Mouse (Mus musculus) macrophage (primary cell): ENCODE measurements around the gene Sbf1. TPM values are rescaled to one million over a fixed set of nuclear protein-coding genes. Genes with fewer than 3 reads are reported as not detected.
A peak's percentile ranks its signal among the peaks of the same experiment; 100 is the strongest.

Experiments
- H3K27ac ChIP-seq: fragments of 350-480 bp; formaldehyde crosslinking; 2 replicates; pipeline ENCODE4 v1.9.0; 2021
- H3K36me3 ChIP-seq: fragments of 350-480 bp; formaldehyde crosslinking; 2 replicates; pipeline ENCODE4 v1.9.0; 2021; ENCODE audit errors: inconsistent target
- H3K4me3 ChIP-seq: fragments of 350-480 bp; formaldehyde crosslinking; 2 replicates; pipeline ENCODE4 v1.9.0; 2021; ENCODE audit errors: inconsistent target
- H3K79me2 ChIP-seq: fragments of 350-480 bp; formaldehyde crosslinking; 2 replicates; pipeline ENCODE4 v1.9.0; 2021; ENCODE audit errors: inconsistent target
- WGBS: methylation state at CpG from one replicate; pipeline ENCODE4 v1.1.7; 2026; ENCODE audit warnings: inconsistent platforms; ENCODE audit not compliant: missing documents; 5-methylcytosine and 5-hydroxymethylcytosine counted together
- polyA plus RNA-seq: library from polyadenylated mRNA; stranded (reverse); fragments of 250-400 nt; gene quantifications from 3 replicates; pipeline ENCODE4 v1.2.4, GENCODE M21; 2018; ENCODE audit warnings: inconsistent platforms

The Sbf1 gene
- polyA plus RNA-seq, 1 experiment from 2014 or later = 25.5 TPM

DNA sequence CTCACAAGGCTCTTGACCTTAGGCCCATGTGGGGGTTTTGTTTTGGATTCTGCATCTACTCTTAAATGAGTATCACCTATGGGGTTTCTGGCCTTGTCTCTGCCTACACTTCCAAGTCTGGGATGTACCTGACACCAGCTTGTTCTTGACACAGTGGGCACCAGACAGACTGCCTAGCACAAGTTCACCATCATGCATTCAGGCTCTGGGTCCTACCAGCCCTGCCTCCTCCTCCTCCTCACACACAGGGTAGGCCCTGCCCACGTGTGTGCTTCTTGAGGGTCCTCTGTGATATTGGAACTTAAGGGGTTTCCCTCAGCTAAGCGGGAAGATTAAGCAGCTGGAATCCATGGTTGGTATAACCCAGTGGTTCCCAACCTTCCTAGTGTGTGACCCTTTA lies 31.0 kb downstream of the Sbf1 start:
- H3K36me3 ChIP-seq = peaks cover 58% of the 10 kb centered on the region
- WGBS = 96% methylated on average over 2 of the region's 2 CpGs
- H3K27ac ChIP-seq = no peak overlapping the region
- H3K4me3 ChIP-seq = no peak overlapping the region
- no peaks in the 10 kb centered on the region for H3K79me2 ChIP-seq

DNA sequence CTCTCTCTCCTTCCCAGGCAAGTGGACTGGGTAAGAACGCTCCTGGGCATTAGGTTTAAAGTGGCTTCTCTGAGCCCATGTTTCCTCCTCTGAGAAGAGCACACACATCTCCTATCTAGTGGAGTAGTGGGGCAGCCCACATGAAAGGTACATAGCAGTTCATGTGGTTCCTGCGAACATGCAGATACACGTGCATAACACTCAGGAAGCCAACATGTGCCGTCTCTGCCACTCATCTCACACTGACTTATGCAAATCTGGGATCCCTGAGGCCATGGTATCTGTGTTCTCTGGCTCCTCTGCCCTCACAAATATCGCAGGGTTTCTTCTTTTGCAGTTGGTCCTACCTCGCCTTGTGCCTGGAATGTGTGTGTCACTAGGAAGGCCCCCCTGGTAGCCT lies 32.6 kb downstream of the Sbf1 start:
- Histone ChIP-seq H3K27ac (no peak overlapping the region), H3K4me3 (no peak overlapping the region), H3K36me3 (peaks cover 48% of the 10 kb centered on the region), H3K79me2 (no peaks in the 10 kb centered on the region)
- 96% methylated on average over 6 of the region's 6 CpGs for whole genome bisulfite sequencing

DNA sequence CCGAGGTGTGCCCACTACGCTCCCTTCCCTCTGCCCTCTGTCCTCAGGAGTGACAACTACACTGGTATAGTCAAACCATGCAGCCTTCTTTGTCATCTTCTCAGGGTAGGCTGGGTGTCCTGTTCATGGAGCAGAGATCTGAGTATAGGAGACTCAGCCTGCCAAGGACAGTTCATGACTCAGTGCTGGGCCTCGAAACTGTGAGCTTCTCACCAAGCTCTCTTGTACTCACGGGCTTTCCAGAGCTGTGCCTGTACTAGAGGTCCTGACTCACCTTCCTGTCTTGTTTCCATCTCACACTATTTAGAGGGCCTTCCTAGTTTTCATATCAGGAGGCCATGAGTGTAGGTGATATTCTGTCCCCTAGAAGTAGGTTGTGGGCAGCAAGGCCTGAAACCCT lies 37.7 kb downstream of the Sbf1 start:
- H3K4me3 ChIP-seq = no peak overlapping the region
- 93% methylated on average over 4 of the region's 4 CpGs for WGBS
- no peaks in the 10 kb centered on the region for H3K79me2 ChIP-seq
- peaks cover 30% of the 10 kb centered on the region for H3K36me3 ChIP-seq
- H3K27ac ChIP-seq = no peak overlapping the region

DNA sequence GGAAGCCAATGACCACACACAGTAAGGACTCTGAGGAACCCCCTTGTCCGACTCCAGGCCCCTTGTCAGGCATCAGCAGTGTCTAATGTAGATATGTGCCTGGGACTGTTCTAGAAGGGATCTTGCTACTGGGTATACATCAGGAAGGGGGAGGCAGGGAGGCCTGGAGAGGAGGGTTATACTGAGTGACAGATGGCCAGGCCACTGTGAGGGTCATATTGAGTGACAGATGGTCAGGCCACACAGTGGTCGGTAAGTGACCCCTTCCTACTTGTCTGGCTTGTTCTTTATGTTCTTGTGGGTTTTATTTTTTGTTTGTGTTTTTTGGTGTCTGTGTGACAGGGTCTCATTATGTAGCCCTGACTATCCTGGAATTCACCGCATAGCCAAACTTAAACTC lies 39.6 kb downstream of the Sbf1 start:
- H3K4me3 ChIP-seq = no peak overlapping the region
- peaks cover 16% of the 10 kb centered on the region; the same call in 1 of the 2 replicates for H3K36me3 ChIP-seq
- H3K27ac ChIP-seq = no peak overlapping the region
- H3K79me2 ChIP-seq = no peaks in the 10 kb centered on the region
- WGBS = 93% methylated on average over 3 of the region's 3 CpGs

DNA sequence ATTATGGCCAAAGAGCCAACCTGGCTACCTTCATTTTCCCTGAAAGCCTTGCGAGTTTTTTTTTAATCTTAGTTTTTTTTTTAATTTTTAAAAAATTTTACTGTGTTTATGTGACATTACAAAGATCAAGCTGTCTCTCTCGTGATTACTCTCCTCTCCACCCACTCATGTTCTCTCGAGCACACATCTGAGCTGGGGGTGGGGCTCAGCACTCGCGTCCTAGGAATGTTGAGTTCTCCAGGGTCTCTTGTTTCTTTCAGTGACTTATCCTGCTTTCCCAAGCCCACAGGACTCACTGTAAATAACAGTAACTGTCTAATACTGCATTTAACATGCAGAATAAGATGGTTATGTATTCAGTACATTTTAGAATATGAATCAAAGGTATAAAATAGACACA lies 50.6 kb downstream of the Sbf1 start:
- Histone ChIP-seq H3K27ac (no peak overlapping the region), H3K36me3 (peaks cover 12% of the 10 kb centered on the region), H3K79me2 (no peaks in the 10 kb centered on the region), H3K4me3 (no peak overlapping the region)
- 87% methylated on average over 5 of the region's 5 CpGs for WGBS

DNA sequence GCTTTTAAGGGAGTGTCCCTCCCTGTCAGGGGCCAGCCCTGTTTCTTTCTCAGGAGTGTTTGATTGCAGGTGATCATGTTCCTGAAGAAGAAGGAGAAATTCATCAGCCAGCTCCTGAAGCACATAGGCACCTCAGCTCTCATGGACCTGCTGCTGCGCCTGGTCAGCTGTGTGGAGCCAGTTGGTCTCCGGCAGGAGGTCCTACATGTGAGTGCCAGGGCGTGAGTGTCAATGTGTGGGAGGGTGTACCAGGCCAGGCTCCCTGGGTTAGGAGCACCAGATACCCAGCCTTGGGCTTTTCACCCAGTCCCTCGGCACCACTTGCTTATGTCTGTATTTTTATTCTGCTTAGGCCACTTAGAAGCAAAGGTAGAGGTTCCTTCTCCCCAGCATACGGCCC lies 56.1 kb downstream of the Sbf1 start:
- 89% methylated on average over 5 of the region's 5 CpGs for WGBS
- H3K79me2 ChIP-seq = no peaks in the 10 kb centered on the region
- H3K27ac ChIP-seq = no peak overlapping the region
- no peak overlapping the region for H3K4me3 ChIP-seq
- H3K36me3 ChIP-seq = peaks cover 13% of the 10 kb centered on the region; the same call in 1 of the 2 replicates

DNA sequence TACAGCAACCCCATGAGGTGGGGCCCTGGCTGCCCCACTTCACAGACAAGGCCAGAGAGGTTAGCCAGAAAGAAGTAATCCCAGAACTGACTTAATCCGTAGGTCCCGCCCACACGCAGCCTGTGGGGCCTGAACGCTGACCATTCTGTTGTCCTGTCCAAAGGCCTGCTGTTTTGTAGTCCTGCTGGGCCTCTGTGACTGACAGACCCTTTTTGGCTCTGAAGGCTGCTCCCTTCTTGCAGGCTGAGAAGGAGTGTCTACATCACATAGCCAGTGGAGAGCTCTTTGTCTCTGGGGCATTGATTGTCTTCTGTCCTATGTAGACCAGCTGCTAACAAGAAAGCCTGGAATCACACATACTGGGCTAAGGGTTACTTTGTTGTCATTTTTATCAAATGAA lies 59.8 kb downstream of the Sbf1 start:
- Histone ChIP-seq H3K36me3 (0 out of 2 replicates have a peak, but pooled peaks cover 7% of the 10 kb centered on the region), H3K4me3 (no peak overlapping the region), H3K79me2 (no peaks in the 10 kb centered on the region), H3K27ac (no peak overlapping the region)
- 94% methylated on average over 4 of the region's 4 CpGs for WGBS

DNA sequence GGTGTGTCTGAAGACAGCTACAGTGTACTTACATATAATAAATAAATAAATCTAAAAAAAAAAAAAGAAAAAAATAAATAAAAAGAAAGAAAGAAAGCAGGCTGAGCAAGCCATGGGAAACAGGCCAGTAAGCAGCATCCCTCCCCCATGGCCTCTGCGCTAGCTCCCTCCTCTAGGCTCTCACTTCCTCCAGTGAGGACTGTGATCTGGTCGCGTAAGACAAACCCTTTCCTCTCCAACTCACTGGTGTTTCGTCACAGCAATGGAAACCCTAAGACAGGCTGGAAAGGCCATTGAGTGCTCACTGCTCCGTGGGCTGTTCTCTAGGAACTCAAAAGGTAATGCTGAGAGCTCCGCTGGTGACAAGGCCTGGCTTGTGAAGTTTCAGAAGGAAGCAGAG lies 66.0 kb downstream of the Sbf1 start:
- WGBS = 62% methylated on average over 6 of the region's 6 CpGs
- H3K36me3 ChIP-seq = no peaks in the 10 kb centered on the region

DNA sequence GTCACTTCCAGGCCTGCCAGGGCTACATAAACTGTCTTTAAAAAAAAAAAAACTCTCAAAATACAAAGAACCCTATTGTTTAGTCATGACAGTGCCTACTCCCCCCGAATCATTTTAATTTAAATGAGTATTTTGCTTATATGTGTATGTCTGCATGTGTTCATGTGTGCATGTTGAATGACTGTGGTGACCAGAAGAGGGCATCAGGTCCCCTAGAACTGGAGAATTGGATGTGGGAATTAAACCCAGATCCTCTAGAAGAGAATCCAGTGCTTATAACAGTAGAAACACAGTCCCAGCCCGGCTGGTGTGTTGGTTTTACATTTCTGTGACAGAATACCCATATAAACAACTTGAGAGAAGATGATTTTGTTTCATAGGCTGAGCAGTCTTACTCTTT lies 74.1 kb downstream of the Sbf1 start:
- no peak overlapping the region for H3K4me3 ChIP-seq
- WGBS = 94% methylated on average over 2 of the region's 2 CpGs
- H3K36me3 ChIP-seq = peaks cover 5% of the 10 kb centered on the region; the same call in 1 of the 2 replicates
- H3K79me2 ChIP-seq = no peaks in the 10 kb centered on the region
- no peak overlapping the region for H3K27ac ChIP-seq

More for the DNA sequence above, 66.0 kb downstream of the Sbf1 start:
- no peaks in the 10 kb centered on the region for H3K79me2 ChIP-seq
- no peak overlapping the region for H3K4me3 ChIP-seq
- H3K27ac ChIP-seq = no peak overlapping the region

DNA sequence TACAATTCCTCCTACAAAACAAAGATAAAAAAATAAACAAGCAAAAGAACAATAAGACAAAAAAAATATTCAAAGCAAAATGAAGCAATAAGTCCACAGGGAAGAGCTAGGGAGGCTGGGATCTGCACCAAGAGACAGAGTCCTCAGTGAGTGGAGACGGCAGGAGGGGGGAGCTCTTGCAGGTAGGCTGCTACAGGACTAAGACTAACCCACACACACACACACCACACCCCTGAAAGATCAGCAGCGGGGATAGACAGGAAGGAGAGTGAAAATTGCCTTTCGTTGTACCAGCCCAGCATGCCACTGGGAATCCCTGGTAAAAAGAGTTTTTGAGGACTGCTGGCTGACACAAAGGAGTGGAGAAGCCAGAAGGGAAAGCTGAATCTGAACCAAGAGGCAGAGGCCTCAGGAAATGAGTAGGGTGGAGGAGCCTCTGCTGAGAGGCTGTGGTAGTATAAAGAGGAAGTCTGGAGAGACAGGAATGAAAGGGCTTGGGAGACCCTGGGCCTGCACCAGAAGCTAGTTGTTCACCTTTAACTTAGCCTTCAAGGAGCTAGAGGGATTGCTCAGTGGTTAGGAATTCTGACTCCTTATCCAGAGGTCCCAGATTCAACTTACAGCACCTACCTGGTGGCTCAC lies 75.2 kb downstream of the Sbf1 start:
- H3K36me3 ChIP-seq = peaks cover 5% of the 10 kb centered on the region; the same call in 1 of the 2 replicates
- H3K27ac ChIP-seq = peak overlapping the region; percentile 71
- no peak overlapping the region for H3K4me3 ChIP-seq
- no peaks in the 10 kb centered on the region for H3K79me2 ChIP-seq
- 0% methylated on average over 3 of the region's 3 CpGs for WGBS

Other genes with a start within 250 kb of the Sbf1 start
- 23.0 to 34.3 TPM (median 32.0 TPM) in 3 replicates for gene Trabd, start 240.2 kb downstream of the Sbf1 start, polyA plus RNA-seq
- gene Selenoo, start 226.2 kb downstream of the Sbf1 start, polyA plus RNA-seq = 8.4 to 19.1 TPM (median 10.8 TPM) in 3 replicates
- 4.1 to 8.3 TPM (median 6.3 TPM) in 3 replicates for gene Tubgcp6, start 192.2 kb downstream of the Sbf1 start, polyA plus RNA-seq
- 3.9 to 7.2 TPM (median 5.5 TPM) in 3 replicates for gene Hdac10, start 186.6 kb downstream of the Sbf1 start, polyA plus RNA-seq
- 0.09 TPM in 1 of 3 replicates, not detected in the others for gene Mapk12, start 174.6 kb downstream of the Sbf1 start, polyA plus RNA-seq
- gene Mapk11, start 165.7 kb downstream of the Sbf1 start, polyA plus RNA-seq = 0.79 to 2.1 TPM (median 1.5 TPM) in 3 replicates
- gene Plxnb2, start 134.5 kb downstream of the Sbf1 start, polyA plus RNA-seq = 226 to 333 TPM (median 246 TPM) in 3 replicates
- 0.80 to 2.0 TPM (median 1.1 TPM) in 3 replicates for gene Dennd6b, start 118.8 kb downstream of the Sbf1 start, polyA plus RNA-seq
- 15.7 to 23.8 TPM (median 17.1 TPM) in 3 replicates for gene Ppp6r2, start 103.8 kb downstream of the Sbf1 start, polyA plus RNA-seq
- gene Adm2, start 7.4 kb upstream of the Sbf1 start, polyA plus RNA-seq = not detected in 3 replicates
- not detected in 3 replicates for gene Miox, start 19.1 kb upstream of the Sbf1 start, polyA plus RNA-seq
- 19.8 to 30.4 TPM (median 23.9 TPM) in 3 replicates for gene Lmf2, start 40.3 kb upstream of the Sbf1 start, polyA plus RNA-seq
- gene Ncaph2, start 40.4 kb upstream of the Sbf1 start, polyA plus RNA-seq = 37.1 to 52.3 TPM (median 40.4 TPM) in 3 replicates
- 8.7 to 28.2 TPM (median 22.9 TPM) in 3 replicates for gene Sco2, start 58.5 kb upstream of the Sbf1 start, polyA plus RNA-seq
- 0.43 to 1.6 TPM (median 0.93 TPM) in 3 replicates for gene Tymp, start 61.7 kb upstream of the Sbf1 start, polyA plus RNA-seq
- gene Odf3b, start 64.0 kb upstream of the Sbf1 start, polyA plus RNA-seq = not detected in 3 replicates
- not detected in 3 replicates for gene Klhdc7b, start 69.6 kb upstream of the Sbf1 start, polyA plus RNA-seq
- not detected in 3 replicates for gene Syce3, start 95.2 kb upstream of the Sbf1 start, polyA plus RNA-seq
- 0.24 to 0.79 TPM in 2 of 3 replicates, not detected in the other for gene Cpt1b, start 110.6 kb upstream of the Sbf1 start, polyA plus RNA-seq
- 0.40 to 0.83 TPM (median 0.54 TPM) in 3 replicates for gene C730034F03Rik, start 114.3 kb upstream of the Sbf1 start, polyA plus RNA-seq
- gene Gm44502, start 114.4 kb upstream of the Sbf1 start, polyA plus RNA-seq = 0.07 to 0.42 TPM in 2 of 3 replicates, not detected in the other
- 26.6 to 54.6 TPM (median 36.7 TPM) in 3 replicates for gene Chkb, start 114.6 kb upstream of the Sbf1 start, polyA plus RNA-seq
- not detected in 3 replicates for gene Mapk8ip2, start 138.6 kb upstream of the Sbf1 start, polyA plus RNA-seq
- gene Arsa, start 162.1 kb upstream of the Sbf1 start, polyA plus RNA-seq = 18.4 to 33.2 TPM (median 20.7 TPM) in 3 replicates
- not detected in 3 replicates for gene Shank3, start 184.3 kb upstream of the Sbf1 start, polyA plus RNA-seq